Mouse (Mus musculus): ENCODE measurements around the gene Traip. TPM values are rescaled to one million over a fixed set of nuclear protein-coding genes. Genes with fewer than 3 reads are reported as not detected.
A peak's percentile ranks its signal among the peaks of the same experiment; 100 is the strongest.

Traip gene
- polyA plus RNA-seq, 1 experiment from 2014 or later: 17.0 TPM

DNA sequence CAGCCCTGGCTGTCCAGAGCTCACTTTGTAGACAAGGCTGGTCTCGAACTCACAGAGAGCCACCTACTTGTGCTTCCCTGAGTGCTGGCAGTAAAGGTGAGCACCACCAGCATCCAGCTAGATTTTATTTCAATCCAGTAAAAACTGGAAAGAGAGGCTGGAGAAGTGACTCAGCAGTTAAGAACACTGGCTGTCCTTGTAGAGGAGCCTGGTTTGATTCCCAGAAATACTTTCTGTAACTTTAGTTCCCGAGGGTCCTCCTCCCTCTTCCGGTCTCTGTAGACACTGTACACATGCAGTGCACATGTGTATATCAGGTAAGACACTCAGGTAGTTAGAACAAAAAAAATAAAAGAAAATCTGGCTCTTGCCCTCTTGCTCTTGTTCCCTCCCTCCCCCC is 38.0 kb downstream of the Traip start:
- 71% methylated on average over 3 of the region's 3 CpGs for WGBS
- Histone ChIP-seq H3K9me3 (ENCODE audit: control insufficient read depth, low read length) (no peaks in the 10 kb centered on the region), H3K27ac (ENCODE audit: low read length) (no peak overlapping the region), H3K36me3 (ENCODE audit: control insufficient read depth, insufficient read depth, low read length) (no peaks in the 10 kb centered on the region), H3K4me1 (ENCODE audit: control insufficient read depth, insufficient read depth, low read length) (peaks cover 9% of the 10 kb centered on the region; the same call in 1 of the 2 replicates), H3K4me3 (ENCODE audit: low read length) (no peak overlapping the region), H3K27me3 (replicated peaks; ENCODE audit: control insufficient read depth, insufficient read depth, low read length) (no peaks in the 10 kb centered on the region), H3K4me2 (ENCODE audit: low read depth, low read length) (no peak overlapping the region), H3K9ac (ENCODE audit: low read depth, low read length) (no peak overlapping the region)
- ATAC-seq: no peak

DNA sequence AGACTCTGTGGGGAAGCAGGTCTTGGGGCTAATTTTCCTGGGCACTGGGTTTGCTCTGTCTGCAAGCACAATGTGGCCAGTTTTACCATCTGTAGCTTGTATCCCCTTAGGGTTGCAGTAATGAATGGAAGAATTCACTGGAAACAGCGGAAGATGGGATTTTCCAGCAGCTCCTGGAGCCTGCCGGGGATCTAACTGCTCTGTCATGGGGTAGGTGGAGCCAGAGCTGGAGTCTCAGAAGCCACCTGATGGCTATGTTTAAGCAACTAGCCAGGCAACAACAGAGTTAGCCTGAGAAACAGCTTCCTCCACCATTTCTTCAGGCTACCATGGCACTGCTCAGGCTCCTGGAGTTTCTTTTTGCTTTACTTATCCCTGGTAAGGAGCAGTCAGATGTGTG is 42.3 kb downstream of the Traip start, which contains the start of gene Cdhr4:
Gene Cdhr4 (plus strand): TSS at position 301 of the 400 bp plus-strand sequence.
- Histone ChIP-seq H3K4me3 (ENCODE audit: low read length) (no peak within 1 kb of the TSS), H3K4me1 (ENCODE audit: control insufficient read depth, insufficient read depth, low read length) (no peaks in the 10 kb centered on the region), H3K27ac (ENCODE audit: low read length) (no peak within 1 kb of the TSS), H3K4me2 (ENCODE audit: low read depth, low read length) (no peak within 1 kb of the TSS), H3K27me3 (replicated peaks; ENCODE audit: control insufficient read depth, insufficient read depth, low read length) (no peaks in the 10 kb centered on the region), H3K9ac (ENCODE audit: low read depth, low read length) (no peak within 1 kb of the TSS), H3K9me3 (ENCODE audit: control insufficient read depth, low read length) (no peaks in the 10 kb centered on the region), H3K36me3 (ENCODE audit: control insufficient read depth, insufficient read depth, low read length) (no peaks in the 10 kb centered on the region)
- WGBS: 63% methylated on average over 2 of the region's 2 CpGs
- ATAC-seq: no peak

DNA sequence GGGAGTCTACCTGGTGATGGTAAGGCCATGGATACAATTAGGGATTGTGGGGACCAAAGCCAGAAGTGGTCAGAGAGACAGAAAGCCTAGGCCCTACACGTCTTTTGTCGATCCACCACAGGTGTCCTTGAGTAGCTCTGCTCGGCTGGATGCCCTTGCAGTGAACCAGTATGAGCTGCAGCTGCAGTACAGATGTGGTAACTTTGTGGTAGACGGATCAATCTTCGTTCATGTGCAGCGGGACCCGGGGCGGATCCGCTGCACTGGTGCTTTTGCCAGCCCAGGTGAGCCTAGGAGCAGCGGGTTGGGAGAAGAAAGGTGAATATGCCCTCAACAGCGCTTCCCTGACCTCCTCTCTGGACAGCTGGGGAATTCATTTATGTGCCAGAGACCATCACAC is 43.1 kb downstream of the Traip start:
- no peaks in the 10 kb centered on the region for H3K4me1 ChIP-seq (ENCODE audit: control insufficient read depth, insufficient read depth, low read length)
- WGBS: 85% methylated on average over 11 of the region's 11 CpGs

DNA sequence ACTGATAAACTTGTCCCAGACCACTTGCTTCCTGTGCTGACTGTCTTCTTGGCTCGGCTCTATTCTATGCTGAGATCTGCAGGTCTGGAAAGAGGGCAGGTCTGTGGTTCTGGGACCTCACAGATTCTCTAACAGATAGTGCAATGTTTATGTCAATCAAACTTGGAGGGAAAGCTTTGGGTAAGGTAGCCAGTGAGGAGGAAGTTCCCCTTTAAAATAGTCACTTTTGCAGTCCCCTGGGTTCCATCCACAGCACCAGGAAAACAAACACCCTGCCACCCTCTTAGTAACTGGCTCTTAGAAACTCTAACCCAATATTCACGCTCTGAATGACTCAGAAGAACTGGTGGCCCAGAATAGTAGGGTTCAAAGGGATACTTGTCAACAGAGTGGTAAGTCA is 44.5 kb downstream of the Traip start:
- no peaks in the 10 kb centered on the region for H3K36me3 ChIP-seq (ENCODE audit: control insufficient read depth, insufficient read depth, low read length)
- H3K27me3 ChIP-seq (replicated peaks; ENCODE audit: control insufficient read depth, insufficient read depth, low read length): no peaks in the 10 kb centered on the region
- no peaks in the 10 kb centered on the region for H3K4me1 ChIP-seq (ENCODE audit: control insufficient read depth, insufficient read depth, low read length)
- H3K4me3 ChIP-seq (ENCODE audit: low read length): no peak overlapping the region
- no peak overlapping the region for H3K4me2 ChIP-seq (ENCODE audit: low read depth, low read length)
- H3K27ac ChIP-seq (ENCODE audit: low read length): no peak overlapping the region
- no peak for ATAC-seq
- 62% methylated on average over 2 of the region's 2 CpGs for WGBS
- no peak overlapping the region for H3K9ac ChIP-seq (ENCODE audit: low read depth, low read length)
- no peaks in the 10 kb centered on the region for H3K9me3 ChIP-seq (ENCODE audit: control insufficient read depth, low read length)

More for the DNA sequence above, 43.1 kb downstream of the Traip start:
- Histone ChIP-seq H3K9me3 (ENCODE audit: control insufficient read depth, low read length) (no peaks in the 10 kb centered on the region), H3K4me3 (ENCODE audit: low read length) (no peak overlapping the region), H3K36me3 (ENCODE audit: control insufficient read depth, insufficient read depth, low read length) (no peaks in the 10 kb centered on the region), H3K27me3 (replicated peaks; ENCODE audit: control insufficient read depth, insufficient read depth, low read length) (no peaks in the 10 kb centered on the region), H3K9ac (ENCODE audit: low read depth, low read length) (no peak overlapping the region), H3K4me2 (ENCODE audit: low read depth, low read length) (no peak overlapping the region), H3K27ac (ENCODE audit: low read length) (no peak overlapping the region)
- ATAC-seq: no peak

DNA sequence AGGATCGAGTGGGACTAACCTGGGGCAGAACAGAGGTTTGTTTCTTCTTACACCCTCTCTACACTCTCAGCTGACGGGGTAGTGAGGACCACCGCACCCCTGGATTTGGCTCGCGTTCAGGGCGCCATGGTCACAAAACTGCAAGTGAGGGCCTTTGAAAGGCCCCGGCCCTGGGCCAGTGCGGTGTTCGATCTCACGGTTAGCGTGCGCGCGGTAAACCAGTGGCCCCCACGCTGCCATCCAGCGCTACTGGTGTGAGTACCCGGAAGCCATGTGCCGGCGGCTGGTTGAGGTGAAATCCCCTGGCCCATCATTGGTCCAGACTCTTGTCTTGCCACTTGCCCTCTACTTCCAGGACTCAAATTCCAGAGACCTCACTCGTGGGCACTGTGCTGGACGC is 45.6 kb downstream of the Traip start:
- no peaks in the 10 kb centered on the region for H3K36me3 ChIP-seq (ENCODE audit: control insufficient read depth, insufficient read depth, low read length)
- H3K4me1 ChIP-seq (ENCODE audit: control insufficient read depth, insufficient read depth, low read length): no peaks in the 10 kb centered on the region
- no peaks in the 10 kb centered on the region for H3K27me3 ChIP-seq (replicated peaks; ENCODE audit: control insufficient read depth, insufficient read depth, low read length)
- no peak overlapping the region for H3K4me3 ChIP-seq (ENCODE audit: low read length)
- H3K4me2 ChIP-seq (ENCODE audit: low read depth, low read length): no peak overlapping the region
- H3K27ac ChIP-seq (ENCODE audit: low read length): no peak overlapping the region
- WGBS: 94% methylated on average over 21 of the region's 21 CpGs
- no peak overlapping the region for H3K9ac ChIP-seq (ENCODE audit: low read depth, low read length)
- H3K9me3 ChIP-seq (ENCODE audit: control insufficient read depth, low read length): no peaks in the 10 kb centered on the region
- no peak for ATAC-seq

DNA sequence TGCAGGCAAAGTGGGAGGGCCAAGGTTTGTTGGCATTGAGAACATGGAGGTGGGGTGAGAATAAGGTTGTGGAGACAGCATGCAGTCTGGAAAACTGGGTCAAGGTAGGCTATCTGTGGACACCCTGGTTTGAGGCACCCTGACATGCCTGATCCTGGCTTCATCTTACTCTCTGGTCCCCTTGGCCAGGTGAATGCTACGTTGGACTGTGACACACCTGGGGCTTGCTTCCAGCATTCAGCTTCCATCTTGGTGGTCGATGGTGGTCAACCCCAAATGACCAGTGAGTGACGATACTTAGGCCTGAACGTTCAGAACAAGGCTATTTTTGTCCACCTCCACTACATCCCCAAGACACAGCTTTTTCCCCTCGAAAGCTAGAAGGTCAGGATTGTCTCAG is 46.1 kb downstream of the Traip start, which contains the start of gene Gm20662:
Gene Gm20662 (plus strand): TSS at position 301 of the 400 bp plus-strand sequence.
- Histone ChIP-seq H3K9me3 (ENCODE audit: control insufficient read depth, low read length) (no peaks in the 10 kb centered on the region), H3K4me1 (ENCODE audit: control insufficient read depth, insufficient read depth, low read length) (no peaks in the 10 kb centered on the region), H3K4me3 (ENCODE audit: low read length) (no peak within 1 kb of the TSS), H3K4me2 (ENCODE audit: low read depth, low read length) (no peak within 1 kb of the TSS), H3K36me3 (ENCODE audit: control insufficient read depth, insufficient read depth, low read length) (no peaks in the 10 kb centered on the region), H3K27me3 (replicated peaks; ENCODE audit: control insufficient read depth, insufficient read depth, low read length) (no peaks in the 10 kb centered on the region), H3K27ac (ENCODE audit: low read length) (no peak within 1 kb of the TSS), H3K9ac (ENCODE audit: low read depth, low read length) (no peak within 1 kb of the TSS)
- WGBS: 89% methylated on average over 5 of the region's 5 CpGs
- ATAC-seq: no peak

DNA sequence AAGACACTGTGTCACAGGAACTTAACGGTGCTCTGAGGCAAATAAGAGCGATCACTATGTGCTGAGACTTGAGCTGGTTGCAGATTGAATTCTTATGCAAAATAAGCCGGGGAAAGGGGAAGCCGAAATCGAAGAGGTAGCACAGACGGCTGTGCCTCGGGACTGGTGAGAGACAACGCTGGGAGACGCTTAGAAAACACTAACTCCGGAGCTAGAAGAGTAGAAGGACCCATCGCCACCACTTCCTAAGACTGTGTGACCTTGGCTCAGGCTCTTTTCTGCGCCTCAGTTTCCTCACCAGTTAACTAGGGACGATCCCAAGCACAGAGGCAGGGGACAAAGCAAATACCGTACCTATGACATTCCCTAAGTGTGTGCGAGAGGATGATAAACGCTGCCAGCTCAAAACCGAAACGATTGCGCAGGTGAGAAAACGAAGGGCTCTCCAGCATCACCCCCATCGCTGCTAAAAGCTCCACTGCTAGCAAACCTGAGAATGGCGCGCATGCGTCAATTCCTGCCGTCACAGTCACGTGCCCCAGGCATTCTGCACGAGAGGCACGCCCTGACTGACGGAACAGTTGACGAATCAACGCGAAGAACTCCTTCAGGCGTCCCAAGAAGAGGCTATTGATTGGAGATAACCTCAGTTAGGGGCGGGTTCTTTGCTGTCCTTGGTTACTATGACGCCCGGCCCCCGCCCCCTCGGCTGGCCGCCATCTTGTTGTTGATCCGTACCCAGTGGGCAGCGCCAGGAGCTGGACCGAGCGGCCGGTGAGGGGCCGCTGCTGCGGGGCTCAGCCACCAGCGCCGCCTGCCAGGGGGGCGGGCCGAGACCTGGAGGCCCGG is 52.2 kb downstream of the Traip start, which contains the start of gene Ip6k1:
Gene Ip6k1 (plus strand): TSS at position 580 of the 849 bp plus-strand sequence.
- Histone ChIP-seq H3K36me3 (ENCODE audit: control insufficient read depth, insufficient read depth, low read length) (no peaks in the 10 kb centered on the region), H3K27me3 (replicated peaks; ENCODE audit: control insufficient read depth, insufficient read depth, low read length) (no peaks in the 10 kb centered on the region), H3K9me3 (ENCODE audit: control insufficient read depth, low read length) (no peaks in the 10 kb centered on the region), H3K27ac (ENCODE audit: low read length) (peak within 1 kb of the TSS; percentile 95), H3K4me3 (ENCODE audit: low read length) (peak within 1 kb of the TSS; percentile 99), H3K4me2 (ENCODE audit: low read depth, low read length) (peak within 1 kb of the TSS; percentile 96), H3K4me1 (ENCODE audit: control insufficient read depth, insufficient read depth, low read length) (peaks cover 19% of the 10 kb centered on the region), H3K9ac (ENCODE audit: low read depth, low read length) (peak within 1 kb of the TSS; percentile 99)
- ATAC-seq: peak; percentile 99
- WGBS: under 1% methylated on average over 51 of the region's 51 CpGs

DNA sequence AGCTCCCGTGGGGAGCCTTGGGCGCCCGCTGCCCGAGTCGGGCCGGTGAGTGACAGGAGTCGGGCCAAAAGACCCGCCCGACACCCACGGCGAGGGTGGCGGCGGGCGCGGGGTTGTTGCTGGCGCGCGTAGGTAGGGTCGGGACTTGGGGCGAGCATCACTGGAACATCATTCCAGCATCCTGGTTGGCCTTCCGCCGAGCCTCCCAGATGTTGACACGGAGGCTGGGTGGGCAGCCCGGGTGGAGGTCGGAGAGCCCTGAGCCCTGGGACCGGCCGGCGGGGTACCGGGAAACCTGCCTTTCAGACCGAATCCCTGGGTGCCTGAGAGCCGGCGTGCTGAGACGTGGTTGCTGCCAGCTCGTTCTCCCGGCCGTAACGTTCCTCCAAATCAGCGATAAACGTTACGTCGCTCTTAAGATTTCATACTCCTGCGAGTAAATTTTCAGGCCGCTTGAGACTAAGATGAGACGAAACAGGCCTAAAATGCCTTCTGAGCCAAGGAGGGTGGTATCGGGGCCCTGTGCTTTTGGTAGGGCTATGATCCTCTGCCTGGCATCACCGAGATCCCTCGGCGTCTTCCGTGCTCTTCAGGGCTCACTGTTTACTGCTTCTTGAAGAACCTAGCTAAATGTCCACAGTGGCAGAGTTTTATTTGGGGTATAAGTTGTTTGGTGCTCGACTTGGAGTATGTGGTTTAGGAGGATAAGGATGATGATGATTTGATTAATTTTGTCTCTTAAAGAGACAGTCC is 53.0 kb downstream of the Traip start:
- peaks cover 22% of the 10 kb centered on the region for H3K4me1 ChIP-seq (ENCODE audit: control insufficient read depth, insufficient read depth, low read length)
- H3K9me3 ChIP-seq (ENCODE audit: control insufficient read depth, low read length): no peaks in the 10 kb centered on the region
- peak overlapping the region; percentile 99 for H3K9ac ChIP-seq (ENCODE audit: low read depth, low read length)
- peak; percentile 58 for ATAC-seq
- no peaks in the 10 kb centered on the region for H3K36me3 ChIP-seq (ENCODE audit: control insufficient read depth, insufficient read depth, low read length)
- peak overlapping the region; percentile 95 for H3K27ac ChIP-seq (ENCODE audit: low read length)
- H3K4me3 ChIP-seq (ENCODE audit: low read length): peak overlapping the region; percentile 99
- under 1% methylated on average over 50 of the region's 50 CpGs for WGBS
- no peaks in the 10 kb centered on the region for H3K27me3 ChIP-seq (replicated peaks; ENCODE audit: control insufficient read depth, insufficient read depth, low read length)
- peak overlapping the region; percentile 81 for H3K4me2 ChIP-seq (ENCODE audit: low read depth, low read length)

DNA sequence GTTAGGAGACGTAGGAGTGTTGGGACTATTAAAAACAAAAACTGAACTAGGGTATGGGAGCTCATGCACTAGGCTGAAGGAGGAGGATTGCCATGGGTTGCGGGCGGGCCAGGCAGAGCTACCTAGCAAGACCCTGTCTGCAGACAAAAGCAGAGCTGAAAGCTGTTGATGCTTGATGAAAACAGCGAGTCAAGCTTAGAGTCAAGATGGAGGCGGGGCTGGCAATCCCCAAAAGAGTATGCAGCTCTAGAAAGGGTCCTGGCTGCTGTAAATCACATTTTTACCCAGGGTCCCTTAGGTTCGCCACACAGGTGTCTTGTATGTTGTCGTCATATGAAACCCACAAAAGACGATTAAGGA is 53.6 kb downstream of the Traip start:
- Histone ChIP-seq H3K27ac (ENCODE audit: low read length) (no peak overlapping the region; the same call in 1 of the 2 replicates), H3K4me1 (ENCODE audit: control insufficient read depth, insufficient read depth, low read length) (peaks cover 22% of the 10 kb centered on the region), H3K9ac (ENCODE audit: low read depth, low read length) (peak overlapping the region; percentile 99), H3K9me3 (ENCODE audit: control insufficient read depth, low read length) (no peaks in the 10 kb centered on the region), H3K36me3 (ENCODE audit: control insufficient read depth, insufficient read depth, low read length) (no peaks in the 10 kb centered on the region), H3K4me3 (ENCODE audit: low read length) (peak overlapping the region; percentile 99), H3K27me3 (replicated peaks; ENCODE audit: control insufficient read depth, insufficient read depth, low read length) (no peaks in the 10 kb centered on the region), H3K4me2 (ENCODE audit: low read depth, low read length) (peak overlapping the region; percentile 81)
- ATAC-seq: no peak
- 13% methylated on average over 8 of the region's 8 CpGs for WGBS

Data from intestine, embryonic 16.5 days (tissue).